Mouse (Mus musculus) urinary bladder, postnatal 25 days (tissue): ENCODE measurements at regions not wholly inside any gene's neighbourhood (a gene's known extent, or its start where the extent isn't known, plus 50 kb on each side); places are given as distances from the start of the nearest gene placed in this dataset.
A peak's percentile ranks its signal among the peaks of the same experiment; 100 is the strongest.

Experiments
- DNase-seq: peaks from one replicate; pipeline ENCODE4 v3.0.0; 2022; ENCODE audit warnings: low spot score

DNA sequence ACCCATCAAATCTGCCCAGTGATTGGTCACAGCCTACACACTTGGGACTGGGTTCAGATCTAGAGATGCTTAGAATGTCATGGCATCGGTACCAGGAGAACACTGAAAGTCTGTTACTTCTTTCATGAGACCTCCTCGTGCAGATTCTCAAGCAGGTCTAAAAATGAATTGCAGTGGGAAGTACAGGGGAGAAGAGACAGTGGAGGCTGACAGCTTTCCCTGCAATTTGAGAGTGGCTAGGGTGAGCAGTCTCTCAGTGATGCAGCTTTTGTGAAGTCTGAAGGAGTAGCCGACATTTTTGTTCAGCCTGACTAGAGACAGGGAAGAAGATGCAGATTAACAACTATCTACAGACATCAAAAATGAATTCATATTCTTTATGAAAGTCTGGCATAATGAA lies 112.5 kb downstream of the Fam198b start:
- no peak for DNase-seq

GRCm38 (mm10) chr3:80002335-80002734 lies 118.0 kb downstream of the Fam198b start:
- DNase-seq: no peak

- DNase-seq: no peak
Measured at GRCm38 (mm10) chr3:80003300-80004090, 119.2 kb downstream of the Fam198b start.

DNA sequence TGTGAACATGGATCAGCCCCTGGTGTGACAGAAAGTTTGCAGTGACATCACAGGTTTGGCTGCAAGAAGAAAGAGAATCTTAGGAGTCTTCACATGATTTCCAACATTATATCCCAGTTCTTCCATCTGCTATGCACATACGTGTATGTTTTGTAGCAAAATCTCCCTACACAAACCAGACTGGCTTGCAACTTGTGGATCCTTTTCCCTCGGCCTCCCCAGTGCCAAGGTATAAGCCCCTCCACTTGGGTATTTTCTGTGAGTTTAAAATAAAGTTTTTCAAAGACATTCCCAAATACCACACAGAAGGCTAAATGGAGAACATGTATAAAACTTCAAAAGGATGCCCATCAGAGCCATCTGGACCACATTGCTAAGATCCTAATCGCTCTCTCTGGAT lies 120.2 kb downstream of the Fam198b start:
- no peak for DNase-seq

GRCm38 (mm10) chr3:80004966-80005365 lies 120.6 kb downstream of the Fam198b start:
- DNase-seq: no peak

DNA sequence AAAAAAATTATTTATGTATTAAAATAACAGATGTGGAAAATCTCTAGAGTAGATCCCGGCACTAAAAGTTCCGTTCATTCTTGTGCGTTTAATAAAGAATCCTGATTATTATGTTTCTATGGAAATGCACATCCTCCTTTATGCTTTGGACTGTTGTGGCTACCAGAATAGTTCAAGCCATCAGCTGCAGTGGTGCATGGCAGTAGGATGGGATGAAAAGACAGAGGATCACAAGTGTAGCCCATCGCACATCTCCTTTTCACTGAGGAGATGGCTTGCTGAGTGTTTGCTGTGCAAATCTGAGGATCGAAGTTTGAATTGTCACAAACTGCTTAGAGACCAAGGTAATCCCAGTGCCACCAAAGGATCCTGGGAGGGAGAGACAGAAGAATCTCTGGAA lies 121.0 kb downstream of the Fam198b start:
- DNase-seq: no peak

- no peak for DNase-seq
Measured at GRCm38 (mm10) chr3:80006263-80006662, 121.9 kb downstream of the Fam198b start.

DNA sequence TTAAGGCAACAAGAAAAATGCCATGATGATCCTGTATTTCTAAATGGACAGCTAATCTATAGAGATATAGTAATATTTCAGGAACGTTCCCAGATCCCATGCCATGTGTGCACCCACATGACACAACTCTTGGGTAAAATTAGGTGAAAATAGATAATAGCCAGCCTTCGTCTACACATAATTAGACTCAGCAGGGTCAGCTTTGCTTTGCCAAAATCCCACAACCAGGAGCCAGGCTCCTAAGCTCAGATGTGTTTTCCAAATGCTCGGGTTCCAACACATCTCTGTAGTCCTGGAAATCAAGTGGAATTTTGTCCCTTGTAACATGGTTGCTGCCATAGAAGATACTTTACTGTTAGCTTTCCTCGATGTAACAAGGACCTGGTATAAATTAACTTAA lies 122.7 kb downstream of the Fam198b start:
- DNase-seq: no peak

- DNase-seq: no peak
Measured at GRCm38 (mm10) chr3:80009275-80009674, 124.9 kb downstream of the Fam198b start.

- DNase-seq: no peak
Measured at GRCm38 (mm10) chr3:80025795-80026194, 141.5 kb downstream of the Fam198b start.

GRCm38 (mm10) chr3:80033071-80033470 lies 148.7 kb downstream of the Fam198b start:
- no peak for DNase-seq

GRCm38 (mm10) chr3:80038553-80039129 lies 154.3 kb downstream of the Fam198b start:
- no peak for DNase-seq

DNA sequence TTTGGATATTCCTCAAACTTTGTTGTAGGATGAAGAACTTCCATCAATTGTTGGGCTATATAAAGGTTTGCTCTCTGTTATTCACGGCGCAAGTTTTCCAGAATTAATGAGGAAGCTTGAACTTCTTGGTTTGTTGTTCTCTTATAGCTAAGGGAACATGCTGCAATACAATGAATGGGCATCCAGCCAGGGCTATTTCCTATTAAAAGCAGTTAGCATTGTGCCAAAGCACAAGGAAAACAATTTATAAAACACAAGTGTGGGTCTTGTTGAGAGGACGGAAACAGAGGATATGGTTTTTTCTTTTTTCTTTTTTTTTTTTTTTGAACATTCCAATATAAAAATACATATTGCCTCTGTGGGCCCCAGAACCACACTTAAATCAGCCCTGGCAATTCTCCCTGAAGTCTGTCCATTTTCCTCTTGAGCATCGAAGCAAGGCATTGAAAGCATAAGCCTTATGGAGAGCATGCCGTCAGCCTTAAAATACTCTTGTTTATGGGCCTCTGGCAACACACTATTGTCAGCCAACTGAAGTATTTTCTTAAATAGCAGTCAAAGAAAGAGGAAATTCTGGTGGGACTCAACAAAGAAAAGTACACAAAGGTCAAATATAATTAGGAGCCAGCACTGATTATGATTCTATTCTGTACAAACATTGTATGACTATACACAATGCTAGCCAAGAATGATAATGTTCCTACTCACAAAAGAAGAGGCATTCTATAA lies 158.6 kb downstream of the Fam198b start:
- DNase-seq: no peak

GRCm38 (mm10) chr3:80049495-80050225 lies 165.3 kb downstream of the Fam198b start:
- no peak for DNase-seq

DNA sequence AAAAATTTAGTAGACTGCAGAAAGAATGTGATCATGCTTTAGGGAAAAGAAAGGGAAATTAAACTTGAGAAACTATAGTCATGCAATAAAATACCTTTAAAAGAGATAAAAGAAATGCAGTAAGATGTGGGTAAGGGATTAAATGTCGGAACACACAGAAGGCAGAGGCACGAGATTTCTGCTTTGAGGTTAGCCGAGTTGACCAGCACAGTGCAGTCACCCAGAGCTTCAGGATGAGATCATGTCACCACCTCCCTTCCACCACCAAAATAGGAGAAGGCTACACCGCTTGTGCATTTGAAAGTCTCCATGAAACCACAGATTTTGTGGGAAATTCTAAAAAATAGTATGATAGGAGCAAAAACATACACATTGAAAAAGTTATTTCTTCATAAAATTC lies 166.6 kb downstream of the Fam198b start:
- no peak for DNase-seq

GRCm38 (mm10) chr3:80051963-80052362 lies 167.6 kb downstream of the Fam198b start:
- DNase-seq: no peak

DNA sequence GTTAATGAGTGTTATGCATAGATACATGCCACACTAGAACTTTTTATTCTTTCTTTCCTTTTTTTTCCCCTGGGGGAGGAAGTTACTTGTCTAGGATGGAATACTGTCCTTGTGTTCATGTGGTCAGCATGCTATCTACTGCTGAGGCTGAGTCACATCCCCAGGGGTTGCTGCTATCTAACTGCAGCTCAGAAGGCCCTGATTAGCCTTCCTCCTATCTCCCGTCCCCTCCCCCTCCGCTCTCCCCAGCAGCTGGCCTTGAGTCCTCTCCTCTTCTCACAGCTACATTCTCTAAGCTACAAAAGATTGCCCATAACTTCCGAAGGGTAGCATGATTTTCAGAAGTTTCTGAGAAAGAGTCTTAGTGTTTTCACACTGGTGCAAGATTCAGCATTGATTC lies 168.5 kb downstream of the Fam198b start:
- no peak for DNase-seq

GRCm38 (mm10) chr3:80053435-80053834 lies 169.1 kb downstream of the Fam198b start:
- no peak for DNase-seq

DNA sequence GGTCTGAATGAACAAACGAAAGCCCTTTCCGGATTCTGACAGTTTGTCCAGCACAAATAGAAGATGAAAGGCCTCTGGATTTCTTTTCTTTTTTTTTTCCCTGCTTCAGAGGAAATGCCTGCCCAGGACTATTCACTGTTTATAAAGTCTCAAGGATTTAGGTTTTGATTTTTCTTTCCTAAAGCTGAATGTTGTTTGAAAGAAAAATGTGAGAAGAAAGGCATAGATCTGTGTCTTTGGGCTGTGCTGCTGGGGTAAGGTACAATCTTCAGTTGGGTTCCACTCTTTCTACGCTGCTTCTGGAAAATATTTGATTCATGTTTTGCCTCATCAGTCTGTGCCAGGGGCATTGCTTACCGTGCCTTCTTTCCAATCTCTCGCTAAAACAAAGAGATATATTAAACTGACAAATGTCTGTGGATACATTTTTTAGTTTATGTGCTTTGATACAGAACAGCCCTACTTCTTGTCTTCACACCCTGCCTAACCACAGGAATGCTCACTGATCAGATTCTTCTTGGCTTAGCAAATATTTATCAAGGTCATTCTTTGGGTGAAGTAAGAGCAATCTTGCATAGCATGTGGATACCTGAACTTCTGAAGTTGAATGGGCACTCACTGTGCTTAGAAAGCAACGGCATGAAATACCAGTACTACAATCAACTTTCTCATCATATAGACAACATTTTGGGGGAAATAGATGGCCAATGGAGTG lies 172.5 kb downstream of the Fam198b start:
- DNase-seq: peak; percentile 5

DNA sequence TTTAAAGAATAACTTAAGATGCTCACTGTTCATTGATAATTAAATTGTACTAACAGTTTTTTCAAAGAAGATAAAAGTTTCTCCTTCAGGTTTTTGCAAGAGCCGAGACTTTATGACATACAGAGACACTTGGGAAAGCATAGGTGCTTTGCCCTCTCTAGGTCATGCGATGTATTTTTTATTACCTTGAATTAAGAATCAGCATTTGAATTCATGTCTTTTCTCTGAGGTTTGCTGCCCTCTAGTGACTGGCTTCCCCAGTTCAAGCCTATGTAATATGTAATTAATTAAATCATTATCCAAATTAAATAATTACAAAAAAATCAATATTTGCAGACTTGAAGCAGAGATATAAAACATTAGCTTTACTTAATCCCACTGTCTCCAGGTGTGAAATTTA lies 174.4 kb downstream of the Fam198b start:
- DNase-seq: peak; percentile 47

GRCm38 (mm10) chr3:80070726-80071125 lies 186.4 kb downstream of the Fam198b start:
- DNase-seq: no peak
